Mouse (Mus musculus) small intestine, adult 2 months (tissue): ENCODE data around the gene Dpp6. TPM values are rescaled to one million over a fixed set of nuclear protein-coding genes. Genes with fewer than 3 reads are reported as not detected.

Experiments used
- H3K27ac ChIP-seq: fragments of 200-500 bp; 2 replicates; pipeline ENCODE4 v1.5.1; 2012; ENCODE audit warnings: low read depth, low read length, control low read depth, inconsistent platforms; ENCODE audit not compliant: insufficient read depth
- H3K27me3 ChIP-seq: fragments of 200-500 bp; 2 replicates; pipeline ENCODE4 v1.6.1; 2012; ENCODE audit warnings: mild to moderate bottlenecking, moderate library complexity, low read length, inconsistent platforms; ENCODE audit not compliant: control insufficient read depth, insufficient read depth
- H3K36me3 ChIP-seq: fragments of 200-500 bp; 2 replicates; pipeline ENCODE4 v1.6.1; 2012; ENCODE audit warnings: mild to moderate bottlenecking, low read length, control low read depth, inconsistent platforms; ENCODE audit not compliant: control insufficient read depth, insufficient read depth
- H3K4me1 ChIP-seq: fragments of 200-500 bp; 2 replicates; pipeline ENCODE4 v1.6.1; 2012; ENCODE audit warnings: low read length, inconsistent platforms, mixed read lengths; ENCODE audit not compliant: control insufficient read depth, insufficient read depth, insufficient read length
- H3K4me3 ChIP-seq: fragments of 200-500 bp; 2 replicates; pipeline ENCODE4 v1.5.1; 2012; ENCODE audit warnings: low read depth, mild to moderate bottlenecking, control low read depth, inconsistent platforms, low read length, moderate library complexity
- CTCF ChIP-seq: fragments of 200-500 bp; IDR thresholded peaks from 2 replicates; pipeline ENCODE4 v1.5.1; 2012; ENCODE audit warnings: low read depth, mild to moderate bottlenecking, control low read depth, inconsistent platforms, low read length, moderate library complexity, mixed read lengths; ENCODE audit not compliant: insufficient replicate concordance, insufficient read length; ENCODE audit errors: extremely low read depth
- POLR2A ChIP-seq: fragments of 200-500 bp; IDR thresholded peaks from 2 replicates; pipeline ENCODE4 v1.6.1; 2012; ENCODE audit warnings: low read depth, mild to moderate bottlenecking, control low read depth, inconsistent platforms, low read length, moderate library complexity
- WGBS: fragments of 180-500 bp; shearing (Covaris S2); methylation state at CpG from one replicate; pipeline ENCODE4 v1.1.7; 2018; 5-methylcytosine and 5-hydroxymethylcytosine counted together
- polyA plus RNA-seq: library from polyadenylated mRNA; depleted of rRNA; stranded (reverse); fragments of >200 nt; gene quantifications from 2 replicates; pipeline ENCODE4 v1.2.3, GENCODE M21; 2012

Dpp6 gene
- polyA plus RNA-seq, 1 experiment, result 0.41 TPM

DNA sequence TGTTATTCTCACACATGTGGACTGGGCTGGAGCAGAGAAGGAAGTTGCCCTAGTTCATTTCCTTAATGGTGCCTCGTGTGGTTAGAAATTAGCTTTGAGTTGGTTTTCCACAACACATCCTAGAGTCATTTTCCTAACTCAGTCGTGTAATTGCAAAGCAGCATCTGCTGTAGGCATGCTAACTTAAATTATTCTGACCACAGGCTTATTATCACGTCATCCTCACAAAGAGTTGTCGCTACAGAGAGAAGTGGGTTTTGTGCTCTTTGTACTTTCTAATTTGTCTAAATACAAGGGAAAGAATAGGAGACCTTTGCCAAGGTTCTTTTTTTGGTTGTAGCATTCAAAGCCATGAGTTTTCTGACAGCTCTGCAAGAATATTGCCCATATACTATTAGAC is 469.9 kb downstream of the Dpp6 start:
- TF ChIP-seq CTCF (no peak), POLR2A (no peak)
- H3K4me3 ChIP-seq, result no peak overlapping the region
- no peaks in the 10 kb centered on the region for H3K27me3 ChIP-seq
- no peak overlapping the region for H3K27ac ChIP-seq
- 65% methylated on average over 4 of the region's 4 CpGs for WGBS
- H3K36me3 ChIP-seq, result no peaks in the 10 kb centered on the region
- no peaks in the 10 kb centered on the region for H3K4me1 ChIP-seq

DNA sequence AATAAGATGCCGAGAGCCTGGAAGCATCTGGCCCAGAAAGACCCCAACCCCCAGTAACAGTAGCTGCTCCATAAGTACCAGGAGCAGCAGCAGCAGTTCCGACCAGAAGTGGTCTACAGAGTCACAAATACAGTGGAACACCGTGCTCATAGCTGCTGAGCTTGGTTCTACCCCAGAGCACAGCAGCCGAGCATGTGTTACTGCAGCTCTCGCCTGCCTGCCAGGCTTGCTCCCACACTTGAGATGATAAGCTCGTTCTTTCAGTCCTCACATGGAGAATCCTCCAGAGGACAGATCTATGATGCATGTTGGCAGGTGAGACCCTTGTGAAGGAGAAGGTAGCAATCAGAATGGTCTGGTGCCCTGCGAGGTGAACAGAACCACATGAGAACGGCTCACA is 474.4 kb downstream of the Dpp6 start:
- Histone ChIP-seq H3K27me3 (no peaks in the 10 kb centered on the region), H3K4me3 (no peak overlapping the region), H3K4me1 (no peaks in the 10 kb centered on the region), H3K36me3 (no peaks in the 10 kb centered on the region), H3K27ac (no peak overlapping the region)
- 77% methylated on average over 8 of the region's 8 CpGs for WGBS
- TF ChIP-seq POLR2A, result no peak
- no peak for TF ChIP-seq CTCF

GRCm38 (mm10) chr5:27292236-27292635 is 475.2 kb downstream of the Dpp6 start:
- no peaks in the 10 kb centered on the region for H3K4me1 ChIP-seq
- H3K27ac ChIP-seq, result no peak overlapping the region
- H3K4me3 ChIP-seq, result no peak overlapping the region
- no peak for TF ChIP-seq CTCF
- no peak for TF ChIP-seq POLR2A
- H3K27me3 ChIP-seq, result no peaks in the 10 kb centered on the region
- no peaks in the 10 kb centered on the region for H3K36me3 ChIP-seq
- 89% methylated on average over 7 of the region's 7 CpGs for WGBS

GRCm38 (mm10) chr5:27304115-27304514 is 487.1 kb downstream of the Dpp6 start:
- Histone ChIP-seq H3K27me3 (no peaks in the 10 kb centered on the region), H3K4me3 (no peak overlapping the region), H3K27ac (no peak overlapping the region), H3K4me1 (no peaks in the 10 kb centered on the region), H3K36me3 (no peaks in the 10 kb centered on the region)
- WGBS, result 39% methylated on average over 2 of the region's 2 CpGs
- TF ChIP-seq POLR2A, result no peak
- TF ChIP-seq CTCF, result no peak

GRCm38 (mm10) chr5:27306497-27307152 is 489.6 kb downstream of the Dpp6 start:
- Histone ChIP-seq H3K4me1 (no peaks in the 10 kb centered on the region), H3K27me3 (no peaks in the 10 kb centered on the region), H3K4me3 (no peak overlapping the region), H3K27ac (no peak overlapping the region), H3K36me3 (no peaks in the 10 kb centered on the region)
- TF ChIP-seq CTCF (no peak), POLR2A (no peak)
- 67% methylated on average over 4 of the region's 4 CpGs for WGBS

GRCm38 (mm10) chr5:27310217-27310616 is 493.2 kb downstream of the Dpp6 start:
- no peaks in the 10 kb centered on the region for H3K36me3 ChIP-seq
- no peaks in the 10 kb centered on the region for H3K4me1 ChIP-seq
- H3K4me3 ChIP-seq, result no peak overlapping the region
- 55% methylated on average over 2 of the region's 2 CpGs for WGBS
- TF ChIP-seq CTCF (no peak), POLR2A (no peak)
- no peak overlapping the region for H3K27ac ChIP-seq
- no peaks in the 10 kb centered on the region for H3K27me3 ChIP-seq

- 32% methylated on average over 1 of the region's 1 CpGs for WGBS
- Histone ChIP-seq H3K27me3 (no peaks in the 10 kb centered on the region), H3K4me3 (no peak overlapping the region), H3K27ac (no peak overlapping the region), H3K36me3 (no peaks in the 10 kb centered on the region), H3K4me1 (no peaks in the 10 kb centered on the region)
- no peak for TF ChIP-seq CTCF
These were observed 499.7 kb downstream of the Dpp6 start for GRCm38 (mm10) chr5:27316674-27317073.

- TF ChIP-seq CTCF (no peak), POLR2A (no peak)
- H3K27ac ChIP-seq, result no peak overlapping the region
- H3K4me1 ChIP-seq, result no peaks in the 10 kb centered on the region
- H3K27me3 ChIP-seq, result no peaks in the 10 kb centered on the region
- H3K4me3 ChIP-seq, result no peak overlapping the region
- no peaks in the 10 kb centered on the region for H3K36me3 ChIP-seq
These were observed 500.3 kb downstream of the Dpp6 start for GRCm38 (mm10) chr5:27317264-27317663.
